8 mouse cellular contexts compared by ENCODE assay signal in the genomic region with DNA sequence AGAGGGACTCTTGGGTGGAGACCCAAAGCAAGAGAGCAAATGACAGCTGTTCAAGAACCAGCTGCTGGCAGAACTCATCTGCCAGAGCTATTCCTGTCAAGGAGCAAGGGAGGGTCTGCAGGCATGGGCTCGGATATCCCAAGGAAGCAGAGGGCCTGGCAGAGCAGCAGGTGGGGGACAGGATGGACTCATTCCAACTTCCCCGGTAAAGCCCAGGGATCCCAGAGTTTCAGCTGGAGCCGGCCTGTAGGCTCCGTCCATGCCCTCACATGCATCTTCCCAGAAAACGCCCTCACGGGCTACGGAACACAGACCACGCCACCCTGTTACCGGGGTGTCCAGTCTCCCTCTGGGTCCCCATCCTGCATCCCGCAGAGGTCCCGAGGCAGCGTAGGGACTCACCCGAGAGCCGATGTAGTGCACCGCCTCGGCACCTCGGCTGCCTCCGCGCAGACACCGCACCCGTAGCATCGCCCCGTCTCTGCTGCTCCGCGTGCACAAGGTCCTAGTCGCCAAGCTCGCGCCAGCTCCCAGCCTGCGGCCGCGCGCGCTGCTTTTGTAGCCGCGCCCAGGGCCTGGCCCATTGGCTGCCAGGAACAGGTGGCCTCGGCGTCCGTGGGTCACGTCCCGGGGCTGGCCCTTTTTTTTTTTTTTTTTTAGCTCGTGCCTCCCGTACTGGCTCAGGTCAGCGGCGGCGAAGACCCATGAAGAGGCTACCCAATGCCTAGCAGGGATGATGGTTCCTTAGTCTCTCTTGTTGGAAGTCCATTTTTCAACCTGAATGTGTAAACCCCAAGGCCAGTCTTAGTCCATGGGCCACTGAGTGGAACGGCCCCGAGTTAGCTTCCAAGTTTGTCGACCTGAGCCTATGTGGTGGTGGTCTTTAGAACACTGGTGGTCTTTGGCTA. TPM values are rescaled to one million over a fixed set of nuclear protein-coding genes. Genes with fewer than 3 reads are reported as not detected.
A peak's percentile ranks its signal among the peaks of the same experiment; 100 is the strongest.
DNase-seq lines count a peak whose midpoint lies in the region; ATAC-seq and TF ChIP-seq lines count a peak whose summit lies in the region.

A gene (minus strand): TSS at position 558 of the 908 bp plus-strand sequence.

- no peaks in the 10 kb centered on the region for H3K36me3 ChIP-seq in embryonic facial prominence, embryonic 12.5 days
- no peaks in the 10 kb centered on the region for H3K36me3 ChIP-seq in intestine, postnatal 0 days (ENCODE audit: control insufficient read depth, insufficient read depth)

- peak within 1 kb of the TSS; percentile 52 for H3K4me3 ChIP-seq in embryonic facial prominence, embryonic 12.5 days
- H3K4me3 ChIP-seq in intestine, postnatal 0 days (ENCODE audit: low read depth, low read length): peak within 1 kb of the TSS; percentile 49

- intact Hi-C loops in left cerebral cortex, postnatal 4 days (cut with DNase I): no loop called here

- peak within 1 kb of the TSS; percentile 92 for H3K4me2 ChIP-seq in embryonic facial prominence, embryonic 12.5 days (replicated peaks)
- peak within 1 kb of the TSS; percentile 87 for H3K4me2 ChIP-seq in intestine, postnatal 0 days (replicated peaks; ENCODE audit: low read depth)

- no peaks in the 10 kb centered on the region for H3K4me1 ChIP-seq in embryonic facial prominence, embryonic 12.5 days
- H3K4me1 ChIP-seq in intestine, postnatal 0 days (replicated peaks; ENCODE audit: control insufficient read depth, insufficient read depth, low read length): 0 out of 2 replicates have a peak, but pooled peaks cover 3% of the 10 kb centered on the region

- peak; percentile 84 for ATAC-seq in embryonic facial prominence, embryonic 12.5 days (ENCODE audit: insufficient number of reproducible peaks, insufficient read depth, low FRiP score, low TSS enrichment)
- peak; percentile 98 for ATAC-seq in intestine, postnatal 0 days

- H3K27me3 ChIP-seq in embryonic facial prominence, embryonic 12.5 days: peaks cover 19% of the 10 kb centered on the region
- no peaks in the 10 kb centered on the region; the same call in 1 of the 2 replicates for H3K27me3 ChIP-seq in intestine, postnatal 0 days (replicated peaks; ENCODE audit: control insufficient read depth, insufficient read depth, low read length)

- peak within 1 kb of the TSS; percentile 51; the same call in 1 of the 2 replicates for H3K9ac ChIP-seq in embryonic facial prominence, embryonic 12.5 days
- peak within 1 kb of the TSS; percentile 40 for H3K9ac ChIP-seq in intestine, postnatal 0 days (ENCODE audit: low read depth, low read length)

- 2% methylated on average over 48 of the region's 48 CpGs for WGBS in embryonic facial prominence, embryonic 12.5 days
- WGBS in intestine, postnatal 0 days: 3% methylated on average over 48 of the region's 48 CpGs

- H3K9me3 ChIP-seq in embryonic facial prominence, embryonic 12.5 days: no peaks in the 10 kb centered on the region
- no peaks in the 10 kb centered on the region for H3K9me3 ChIP-seq in intestine, postnatal 0 days (ENCODE audit: control insufficient read depth)

- H3K27ac ChIP-seq in embryonic facial prominence, embryonic 12.5 days: no peak within 1 kb of the TSS
- no peak within 1 kb of the TSS for H3K27ac ChIP-seq in intestine, postnatal 0 days (ENCODE audit: low read depth, low read length)

- no peak for TF ChIP-seq CTCF in intestine, postnatal 0 days (IDR thresholded peaks at IDR 0.05; ENCODE audit: low read depth)

- peak; percentile 13 to 30 for DNase-seq in adrenal gland, postnatal 4 days (ENCODE audit: low spot score in 2 of 2)
- peak; percentile 99 for DNase-seq in heart, adult 11 months
- peak; percentile 79 for DNase-seq in left cerebral cortex, postnatal 4 days
- DNase-seq in mesoderm, embryonic 11.5 days (ENCODE audit: low read depth, low spot score): peak; percentile 77
- peak; percentile 78 for DNase-seq in right cerebral cortex, postnatal 25 days
- no peak for DNase-seq in adipocyte (ENCODE audit: low spot score)

RNA-seq across cellular contexts. Expression of the gene that starts here (rescaled TPM):
- 10 to 100 TPM; 22.8 to 82.9 TPM for total RNA-seq in adrenal gland, postnatal 4 days (2021)
- 15.9 and 16.9 TPM in 2 replicates for polyA plus RNA-seq in embryonic facial prominence, embryonic 12.5 days (2016; fragmentation: Nextera tagmentation; extraction: Ambion mirVana)
- 184 and 255 TPM in 2 replicates for polyA plus RNA-seq in intestine, postnatal 0 days (2015; fragmentation: Nextera tagmentation; extraction: Ambion mirVana)
- 10 to 100 TPM; 63.7 to 69.4 TPM for total RNA-seq in left cerebral cortex, postnatal 4 days (2021)

Comparison
In these comparisons a context has a peak if more than half of its experiments do, and no peak if none do; other contexts are left out.
1. RNA of the gene that starts here (polyA plus RNA-seq): 184 to 255 TPM in intestine, postnatal 0 days; 15.9 to 16.9 TPM in embryonic facial prominence, embryonic 12.5 days; every median in the first group is over 10 times any median in the second.